Mouse (Mus musculus) left cerebral cortex, postnatal 25 days (tissue): ENCODE measurements around the gene Rgs19. TPM values are rescaled to one million over a fixed set of nuclear protein-coding genes. Genes with fewer than 3 reads are reported as not detected.

Source experiments
- DNase-seq, 2 experiments: peaks; one replicate each; pipeline ENCODE4 v3.0.0; 2022; ENCODE audit warnings: low spot score in 2 of 2, mixed read lengths in 1 of 2
- intact Hi-C: fragments of 180-260 bp; cut with DNase I; formaldehyde crosslinking; loops from one replicate; pipeline ENCODE4 v1.15.1; 2025
- total RNA-seq, 2 experiments: library from RNA; stranded (reverse); gene quantifications; 2 replicates each; pipeline ENCODE4 v1.2.3; 2021

Gene Rgs19
- total RNA-seq, 2 experiments from 2014 or later = 30.2 to 35.3 TPM

- intact Hi-C loops = no loop called here
- no peak for DNase-seq
These were observed 31.0 kb downstream of the Rgs19 start for GRCm38 (mm10) chr2:181662620-181663297.

- intact Hi-C loops = loop anchor here (2.0 to 5.0 kb wide), 2 partner anchors 19 to 48 kb away; no protein-coding TSS in a partner anchor
- peak; percentile 73 to 85 for DNase-seq
These were observed 34.1 kb downstream of the Rgs19 start for GRCm38 (mm10) chr2:181659609-181660055.

GRCm38 (mm10) chr2:181658930-181659555, 34.7 kb downstream of the Rgs19 start:
- peak; percentile 59 to 77 for DNase-seq
- intact Hi-C loops = loop anchor here (2.0 to 5.0 kb wide), 2 partner anchors 20 to 48 kb away; no protein-coding TSS in a partner anchor

GRCm38 (mm10) chr2:181658528-181658927, 35.2 kb downstream of the Rgs19 start:
- no peak for DNase-seq
- intact Hi-C loops = loop anchor here (2.0 to 5.0 kb wide), 2 partner anchors 20 to 49 kb away; no protein-coding TSS in a partner anchor

- intact Hi-C loops = loop anchor here (5.0 kb wide), 1 partner anchor 50 kb away; no protein-coding TSS in a partner anchor
- no peak for DNase-seq
These were observed 36.3 kb downstream of the Rgs19 start for GRCm38 (mm10) chr2:181657441-181657840.

GRCm38 (mm10) chr2:181656734-181657133, 37.0 kb downstream of the Rgs19 start, which contains the start of gene Gm29797:
Gene Gm29797 (plus strand): TSS chr2:181657034.
- no peak for DNase-seq
- intact Hi-C loops = loop anchor here (5.0 kb wide), 1 partner anchor 51 kb away; no protein-coding TSS in a partner anchor

- no peak for DNase-seq
- intact Hi-C loops = loop anchor here (5.0 kb wide), 1 partner anchor 36 kb away; no protein-coding TSS in a partner anchor
These were observed 40.3 kb downstream of the Rgs19 start for GRCm38 (mm10) chr2:181653523-181653922.

GRCm38 (mm10) chr2:181653065-181653464, 40.7 kb downstream of the Rgs19 start:
- DNase-seq = no peak
- intact Hi-C loops = loop anchor here (5.0 kb wide), 1 partner anchor 36 kb away; no protein-coding TSS in a partner anchor

GRCm38 (mm10) chr2:181648926-181649325, 44.9 kb downstream of the Rgs19 start:
- no peak for DNase-seq

GRCm38 (mm10) chr2:181646626-181647472, 46.9 kb downstream of the Rgs19 start:
- no peak for DNase-seq
- intact Hi-C loops = loop anchor here (10.0 kb wide), 1 partner anchor 198 kb away; no protein-coding TSS in a partner anchor

More at GRCm38 (mm10) chr2:181648926-181649325, 44.9 kb downstream of the Rgs19 start:
- intact Hi-C loops = loop anchor here (10.0 kb wide), 1 partner anchor 196 kb away; no protein-coding TSS in a partner anchor

GRCm38 (mm10) chr2:181645666-181646065, 48.1 kb downstream of the Rgs19 start:
- intact Hi-C loops = loop anchor here (10.0 kb wide), 1 partner anchor 199 kb away; no protein-coding TSS in a partner anchor

GRCm38 (mm10) chr2:181644361-181644760, 49.4 kb downstream of the Rgs19 start:
- intact Hi-C loops = loop anchor here (10.0 kb wide), 1 partner anchor 200 kb away; no protein-coding TSS in a partner anchor
- peak in 1 of 2 experiments; percentile 29 for DNase-seq

More at GRCm38 (mm10) chr2:181645666-181646065, 48.1 kb downstream of the Rgs19 start:
- DNase-seq = no peak

Other genes starting within 250 kb of the Rgs19 start
- 10 to 100 TPM; 11.2 to 15.3 TPM for gene Zbtb46, start 234.6 kb downstream of the Rgs19 start, total RNA-seq
- not detected for gene Abhd16b, start 200.8 kb downstream of the Rgs19 start, total RNA-seq
- 10 to 100 TPM; 74.7 to 76.8 TPM for gene Tpd52l2, start 196.8 kb downstream of the Rgs19 start, total RNA-seq
- 100 to 1,000 TPM; 289 to 296 TPM for gene Dnajc5, start 173.5 kb downstream of the Rgs19 start, total RNA-seq
- 10 to 100 TPM; 44.2 to 50.5 TPM for gene Uckl1, start 109.1 kb downstream of the Rgs19 start, total RNA-seq
- gene Prpf6, start 102.1 kb downstream of the Rgs19 start, total RNA-seq = 10 to 100 TPM; 51.0 to 51.7 TPM
- 10 to 100 TPM; 76.5 to 89.2 TPM for gene Zfp512b, start 101.2 kb downstream of the Rgs19 start, total RNA-seq
- gene Samd10, start 94.8 kb downstream of the Rgs19 start, total RNA-seq = 10 to 100 TPM; 19.4 to 20.2 TPM
- not detected for gene Gm29797, start 36.9 kb downstream of the Rgs19 start, total RNA-seq
- 10 to 100 TPM; 10.9 to 11.4 TPM for gene Sox18, start 22.3 kb downstream of the Rgs19 start, total RNA-seq
- gene Tcea2, start 13.7 kb downstream of the Rgs19 start, total RNA-seq = 10 to 100 TPM; 61.9 to 63.3 TPM
- not detected for gene Lkaaear1, start 4.5 kb upstream of the Rgs19 start, total RNA-seq
- gene Oprl1, start 21.0 kb upstream of the Rgs19 start, total RNA-seq = 10 to 100 TPM; 56.1 to 57.3 TPM
- gene Myt1, start 69.4 kb upstream of the Rgs19 start, total RNA-seq = 10 to 100 TPM; 17.4 to 18.1 TPM
- gene Pcmtd2, start 143.9 kb upstream of the Rgs19 start, total RNA-seq = 10 to 100 TPM; 78.2 to 95.2 TPM
- gene Polr3k, start 170.4 kb upstream of the Rgs19 start, total RNA-seq = 10 to 100 TPM; 30.2 to 33.4 TPM